Mouse (Mus musculus) lung, adult 2 months (tissue): Measurements from ENCODE around the gene Akap6.

Experiments
- CTCF ChIP-seq: fragments of 200-500 bp; IDR thresholded peaks from 2 replicates; pipeline ENCODE4 v1.5.1; 2011; ENCODE audit warnings: mild to moderate bottlenecking, low read length, control low read depth; ENCODE audit not compliant: insufficient read depth
- POLR2A ChIP-seq: fragments of 200-500 bp; IDR thresholded peaks from 2 replicates; pipeline ENCODE4 v1.6.1; 2011; ENCODE audit warnings: low read depth, mild to moderate bottlenecking, control low read depth, low read length, borderline replicate concordance; ENCODE audit errors: extremely low read depth

- no peak for TF ChIP-seq CTCF
- no peak for TF ChIP-seq POLR2A
These were observed 3.3 kb downstream of the Akap6 start for GRCm38 (mm10) chr12:52702368-52702967.
